Mouse (Mus musculus) inflammation-experienced regulatory T-cells (primary cell): Measurements from ENCODE around the gene Polr1d. TPM values are rescaled to one million over a fixed set of nuclear protein-coding genes. Genes with fewer than 3 reads are reported as not detected.

ENCODE experiments used
- polyA plus RNA-seq, 2 experiments: library from polyadenylated mRNA; unstranded; fragments of 100-300 nt; shearing (Covaris generic); gene quantifications; one replicate each; pipeline ENCODE4 v1.2.1; 2017

Polr1d gene
- 100 to 1,000 TPM; 136 to 138 TPM for polyA plus RNA-seq

GRCm38 (mm10) chr5:147076799-147077165, at the start of gene Polr1d:
Polr1d (plus strand) TSS chr5:147077050.

DNA sequence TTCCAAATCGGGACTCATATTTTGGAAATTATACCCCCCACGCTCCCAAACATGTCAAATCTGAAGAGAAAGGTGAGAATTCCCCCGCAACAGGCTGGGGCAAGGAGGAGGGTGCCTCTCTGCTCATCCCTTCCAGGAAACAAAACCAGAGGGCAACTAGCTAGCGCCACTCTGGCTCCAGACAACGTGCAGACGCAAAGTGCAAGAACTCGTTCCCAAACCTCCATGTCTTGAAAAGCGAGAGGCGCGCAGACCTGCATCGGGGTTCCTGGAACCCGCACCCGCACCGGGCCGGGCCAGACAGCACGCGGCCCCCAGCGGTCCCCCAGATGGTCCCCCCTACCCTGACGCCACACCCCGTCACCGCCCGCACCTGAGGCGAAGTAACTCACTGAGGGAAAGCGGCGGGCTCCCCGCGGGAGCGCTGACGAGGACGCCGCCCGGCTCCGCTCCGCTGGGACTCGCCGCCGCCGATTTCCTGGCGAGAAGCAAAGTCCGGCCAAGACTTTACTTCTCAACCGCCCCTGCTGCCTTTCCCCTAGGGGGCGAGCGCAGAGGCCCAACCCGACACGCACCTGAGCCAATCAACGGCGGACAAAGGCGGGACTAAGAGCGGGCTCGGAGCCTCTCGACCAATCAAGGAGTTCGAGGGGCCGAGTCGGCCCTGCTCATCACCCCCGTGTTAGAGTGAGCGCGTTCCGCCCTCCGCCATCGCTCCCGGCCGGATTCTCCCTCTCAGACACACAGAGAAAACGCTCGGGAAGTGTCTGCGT, 638 bp upstream of the Polr1d start, which contains the start of gene Lnx2:
Gene Lnx2 (minus strand): TSS at position 561 of the 773 bp plus-strand sequence.

Other genes starting within 250 kb of the Polr1d start
- gene Rpl21, start 244.2 kb upstream of the Polr1d start, polyA plus RNA-seq = 100 to 1,000 TPM; 276 to 304 TPM
- 1 to 10 TPM; 3.2 to 6.0 TPM for gene Rasl11a, start 232.0 kb upstream of the Polr1d start, polyA plus RNA-seq
- gene Gtf3a, start 128.4 kb upstream of the Polr1d start, polyA plus RNA-seq = 100 to 1,000 TPM; 111 to 119 TPM
- 10 to 100 TPM; 30.2 to 40.2 TPM for gene Mtif3, start 113.2 kb upstream of the Polr1d start, polyA plus RNA-seq
- gene Lnx2, start 464 bp upstream of the Polr1d start, polyA plus RNA-seq = 10 to 100 TPM; 45.4 to 47.3 TPM
- gene Gsx1, start 111.6 kb downstream of the Polr1d start, polyA plus RNA-seq = not detected
- under 1 TPM in 1 of 2 experiments, not detected in 1; 0.72 TPM for gene Pdx1, start 192.9 kb downstream of the Polr1d start, polyA plus RNA-seq
- under 1 TPM in 1 of 2 experiments, not detected in 1; 0.89 TPM for gene Cdx2, start 230.2 kb downstream of the Polr1d start, polyA plus RNA-seq
- not detected for gene Urad, start 245.4 kb downstream of the Polr1d start, polyA plus RNA-seq